Mouse (Mus musculus) right cerebral cortex, adult 18-20 months (tissue): ENCODE measurements at regions not wholly inside any gene's neighbourhood (a gene's known extent, or its start where the extent isn't known, plus 50 kb on each side); places are given as distances from the start of the nearest gene placed in this dataset.

Experiments
- DNase-seq: peaks from one replicate; pipeline ENCODE4 v3.0.0; 2022; ENCODE audit warnings: mixed read lengths

DNA sequence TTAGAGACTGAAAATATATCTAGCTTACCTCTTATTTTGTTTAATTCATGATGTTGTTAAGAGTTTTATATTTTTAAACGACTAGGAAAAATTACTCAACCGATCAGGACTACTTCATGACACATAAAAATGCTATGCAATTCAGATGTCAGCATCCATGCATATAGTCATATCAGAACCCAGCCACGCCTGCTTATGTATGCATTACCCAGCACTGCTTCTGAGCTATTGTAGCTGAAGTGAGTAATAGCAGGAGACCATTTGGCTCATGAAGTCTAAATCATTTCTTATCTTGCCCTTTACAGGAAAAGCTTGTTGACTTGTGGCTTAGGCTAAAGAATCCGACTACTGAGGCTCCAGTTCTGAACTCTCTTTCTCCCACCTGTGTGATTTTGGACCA is 395.1 kb upstream of the Klf4 start:
- no peak for DNase-seq

DNA sequence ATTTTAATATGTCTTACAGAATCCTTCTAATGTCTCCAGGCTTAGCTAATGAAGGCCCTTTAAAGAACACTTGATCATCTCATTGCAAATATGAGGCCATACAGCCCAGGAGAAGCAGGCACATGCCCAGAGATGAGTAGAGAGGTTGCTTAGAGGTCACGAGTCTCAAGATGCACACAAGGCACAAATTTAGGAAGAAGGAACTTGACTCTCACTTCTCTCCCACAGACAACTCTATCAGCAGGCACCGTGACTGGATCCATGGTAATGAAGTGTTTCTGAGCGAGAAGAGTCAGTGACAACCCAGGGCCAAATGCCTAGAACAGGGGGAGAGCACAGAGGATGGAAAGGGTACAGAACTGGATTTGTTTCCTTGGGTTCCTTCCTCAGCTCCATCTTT is 392.7 kb upstream of the Klf4 start:
- DNase-seq: no peak

GRCm38 (mm10) chr4:55921217-55921616 is 389.0 kb upstream of the Klf4 start:
- no peak for DNase-seq

DNA sequence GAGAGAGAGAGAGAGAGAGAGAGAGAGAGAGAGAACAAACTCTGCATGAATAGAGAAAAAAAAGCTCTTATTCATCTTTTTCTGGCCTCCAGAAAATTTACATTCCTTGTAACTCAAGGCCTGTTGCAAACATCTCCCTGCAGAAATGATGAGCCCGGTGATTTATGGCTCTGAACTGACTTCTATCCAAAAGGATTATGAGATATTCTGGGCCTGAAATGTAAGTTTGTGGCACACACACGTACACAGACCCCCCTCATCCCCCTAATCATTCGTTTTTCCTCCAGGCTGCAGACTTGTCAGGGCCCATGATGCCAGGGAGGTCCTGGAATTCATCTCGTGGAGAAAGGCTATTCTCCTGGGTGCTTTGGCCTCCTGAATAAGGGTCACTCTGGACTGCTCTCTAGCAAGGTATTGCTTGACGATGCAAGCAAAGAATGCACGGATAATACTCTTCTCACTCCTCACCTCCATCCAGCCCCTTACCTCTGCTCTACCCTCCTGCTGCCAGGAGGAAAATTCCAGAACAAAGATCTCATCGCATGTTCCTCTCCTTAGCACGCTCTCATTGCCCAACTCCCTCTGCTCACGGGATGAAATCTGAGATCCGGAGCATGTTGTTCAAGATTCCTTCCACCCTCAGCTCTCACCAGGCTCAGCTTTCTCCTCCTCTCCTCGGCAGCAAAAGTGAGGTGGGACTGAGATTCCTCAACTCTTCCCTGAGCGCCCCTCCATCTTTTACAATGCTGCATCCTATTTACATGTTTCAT is 362.0 kb upstream of the Klf4 start:
- DNase-seq: no peak

DNA sequence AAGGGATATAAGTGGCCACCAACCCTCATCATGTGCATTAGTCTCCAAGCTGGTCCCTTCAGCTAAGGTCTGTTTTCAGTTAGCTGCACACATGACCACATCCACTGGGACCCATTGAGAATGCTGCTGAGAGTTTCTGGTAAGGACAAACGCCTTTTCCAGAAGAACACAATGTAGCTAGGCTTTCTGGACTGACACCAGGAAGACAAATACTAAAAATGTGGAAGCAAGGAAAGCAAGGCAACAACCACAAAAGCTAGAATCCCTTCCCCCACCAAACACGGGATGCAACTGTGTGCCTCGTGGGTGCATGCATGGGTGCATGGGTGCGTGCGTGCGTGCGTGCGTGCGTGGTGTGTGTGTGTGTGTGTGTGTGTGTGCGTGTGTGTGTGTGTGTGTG is 359.4 kb upstream of the Klf4 start:
- DNase-seq: no peak

DNA sequence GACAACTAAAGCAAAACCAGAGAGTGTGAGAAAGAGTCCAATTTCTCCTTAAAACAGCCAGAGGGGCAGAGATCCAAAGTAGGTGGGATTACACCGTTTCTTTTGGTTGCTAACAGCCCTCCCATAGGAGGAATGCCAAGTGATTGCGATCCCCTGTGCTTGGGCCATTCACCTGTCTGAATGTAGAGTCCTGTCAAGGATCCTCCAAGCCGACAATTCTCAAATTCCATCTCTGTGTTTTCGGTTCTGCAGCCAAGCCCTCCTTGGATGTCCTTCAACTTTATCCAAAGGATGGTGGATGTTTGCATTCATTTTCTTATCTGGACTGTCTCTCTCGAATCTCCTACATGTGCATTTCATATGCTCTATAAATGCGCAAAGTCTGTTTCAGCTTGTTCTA is 355.3 kb upstream of the Klf4 start:
- no peak for DNase-seq

- DNase-seq: no peak
Measured at GRCm38 (mm10) chr4:55882541-55882940, 350.3 kb upstream of the Klf4 start.

DNA sequence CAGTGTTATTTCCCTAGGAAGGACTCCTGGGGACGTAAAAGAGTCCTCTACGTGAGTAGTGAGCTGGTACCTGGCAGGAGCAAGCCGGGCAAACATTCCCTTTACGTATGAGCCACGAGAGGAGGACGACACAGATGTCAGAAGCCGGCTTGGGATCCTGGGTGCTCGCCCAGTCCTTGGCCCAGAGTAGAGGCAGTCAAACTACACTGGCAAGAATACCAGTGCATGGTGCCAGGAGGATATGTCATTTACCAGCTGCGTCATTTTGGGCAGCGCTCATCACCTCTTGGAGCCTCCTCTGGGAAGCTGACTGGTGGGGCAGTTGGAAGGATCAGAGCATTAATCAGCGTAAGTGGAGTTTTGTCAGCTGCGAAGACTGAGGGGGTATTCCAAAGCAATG is 343.0 kb upstream of the Klf4 start:
- DNase-seq: peak; percentile 4

- DNase-seq: no peak
Measured at GRCm38 (mm10) chr4:55874875-55875274, 342.6 kb upstream of the Klf4 start.

DNA sequence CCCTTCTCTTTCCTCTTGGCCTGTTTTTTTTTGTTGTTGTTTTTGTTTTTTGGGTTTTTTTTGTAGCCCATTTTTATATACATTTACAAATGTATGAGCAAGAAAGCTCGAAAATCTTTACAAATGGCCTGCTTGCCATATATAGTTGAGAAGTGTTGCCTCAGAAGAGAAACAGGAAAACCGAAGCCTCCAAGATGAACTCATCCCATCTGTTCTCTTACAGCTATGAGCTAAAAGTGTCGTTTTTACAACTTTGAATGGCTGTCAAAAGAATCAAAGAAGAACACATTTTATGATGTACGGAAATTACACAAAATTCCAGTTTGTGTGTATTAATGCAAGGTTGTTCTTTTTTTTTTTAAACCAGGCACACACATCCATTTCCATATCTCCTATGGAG is 342.0 kb upstream of the Klf4 start:
- peak; percentile 2 for DNase-seq

DNA sequence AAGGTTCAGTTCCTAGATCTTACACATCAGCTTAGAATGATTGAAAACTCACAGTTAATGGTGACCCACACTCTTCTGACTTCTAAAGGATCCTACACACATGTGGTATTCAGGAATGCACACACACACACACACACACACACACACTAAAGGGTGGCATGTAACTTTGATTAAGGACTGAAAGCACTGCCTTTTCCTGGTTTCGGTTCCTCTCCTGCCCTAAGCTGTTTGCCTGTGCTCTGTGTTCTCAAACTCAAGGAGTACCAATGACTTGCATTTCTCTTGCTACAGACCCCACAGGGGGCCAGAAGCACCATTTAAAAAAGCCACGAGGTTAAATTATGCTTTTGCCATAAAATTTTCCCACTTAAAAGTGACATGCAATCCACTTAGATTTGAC is 327.8 kb upstream of the Klf4 start:
- DNase-seq: no peak

DNA sequence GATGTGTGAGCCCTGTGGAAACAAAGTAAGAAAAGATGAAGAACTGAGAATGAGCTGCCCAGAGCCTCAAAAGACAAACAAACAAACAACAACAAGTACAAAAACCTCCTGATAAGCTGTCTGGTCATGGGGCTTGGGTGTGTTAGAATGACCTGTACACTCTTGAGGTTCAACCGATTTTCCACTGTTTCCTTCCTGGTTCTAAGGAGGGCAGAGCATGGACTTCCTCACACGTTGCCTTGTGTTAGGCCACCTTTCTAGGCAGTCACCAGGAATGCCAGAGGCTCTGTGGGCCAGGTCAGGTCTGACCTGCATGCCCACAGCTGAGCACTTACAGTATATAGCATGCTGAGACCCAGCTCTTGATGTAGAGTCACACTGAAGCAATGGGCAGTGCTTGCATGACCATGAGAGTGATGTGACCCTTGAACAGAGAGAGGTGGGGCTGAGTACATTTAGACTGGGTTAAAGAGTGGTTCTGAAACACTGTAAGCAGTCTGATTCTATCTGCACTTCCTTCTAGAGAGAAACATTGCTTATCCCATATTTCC is 327.0 kb upstream of the Klf4 start:
- no peak for DNase-seq

DNA sequence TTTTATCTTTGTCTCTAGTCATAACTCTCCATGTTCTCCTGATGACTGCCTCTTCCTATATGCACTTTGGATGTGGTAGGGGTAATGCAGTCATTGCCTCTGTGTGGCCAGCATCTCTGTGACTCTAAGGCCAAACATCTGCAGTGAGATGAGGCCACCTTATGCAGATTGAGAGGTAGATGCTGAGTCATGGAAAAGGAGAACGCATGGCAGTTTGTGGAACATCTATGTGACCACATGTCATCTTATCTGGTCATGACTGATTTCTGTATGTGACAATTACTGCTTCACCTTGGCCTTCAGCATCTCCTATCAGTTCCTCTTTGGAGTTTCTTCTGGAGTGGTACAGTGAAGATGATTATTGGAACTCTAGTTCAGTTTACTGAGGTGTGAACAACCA is 319.2 kb upstream of the Klf4 start:
- no peak for DNase-seq

- DNase-seq: no peak
Measured at GRCm38 (mm10) chr4:55851027-55851426, 318.8 kb upstream of the Klf4 start.

DNA sequence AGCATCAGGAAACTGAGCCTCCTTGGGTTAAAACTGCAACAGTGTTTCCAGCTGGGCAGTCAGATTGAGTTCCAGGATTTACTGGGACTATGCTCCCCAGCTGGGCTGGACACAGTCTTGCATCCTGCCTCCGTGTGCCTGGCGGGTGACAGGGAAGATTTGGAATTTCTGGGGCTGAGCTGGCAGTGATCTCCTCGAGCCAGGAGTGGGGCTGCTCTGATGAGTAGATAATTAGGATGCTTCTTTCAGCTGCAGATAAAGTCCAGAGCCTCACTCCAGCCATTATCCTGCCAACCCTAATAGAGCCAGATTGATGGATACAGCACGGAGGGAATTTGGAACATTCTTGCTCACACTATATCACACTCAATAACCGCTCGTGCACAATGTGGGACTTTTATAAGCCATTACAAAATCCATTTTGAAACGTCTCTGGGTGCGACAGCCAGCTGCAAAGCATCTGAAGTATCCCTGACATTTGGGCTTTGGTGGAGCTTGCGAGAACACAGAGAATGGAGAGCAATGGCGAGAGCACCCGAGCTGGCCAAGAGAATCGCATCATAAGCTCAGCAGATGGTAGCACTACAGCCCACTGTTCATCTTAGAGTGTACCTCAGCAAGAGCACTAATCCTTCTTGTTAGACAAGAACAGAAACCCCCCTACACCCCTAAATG is 311.6 kb upstream of the Klf4 start:
- DNase-seq: no peak

- DNase-seq: no peak
Measured at GRCm38 (mm10) chr4:55838568-55838967, 306.3 kb upstream of the Klf4 start.

DNA sequence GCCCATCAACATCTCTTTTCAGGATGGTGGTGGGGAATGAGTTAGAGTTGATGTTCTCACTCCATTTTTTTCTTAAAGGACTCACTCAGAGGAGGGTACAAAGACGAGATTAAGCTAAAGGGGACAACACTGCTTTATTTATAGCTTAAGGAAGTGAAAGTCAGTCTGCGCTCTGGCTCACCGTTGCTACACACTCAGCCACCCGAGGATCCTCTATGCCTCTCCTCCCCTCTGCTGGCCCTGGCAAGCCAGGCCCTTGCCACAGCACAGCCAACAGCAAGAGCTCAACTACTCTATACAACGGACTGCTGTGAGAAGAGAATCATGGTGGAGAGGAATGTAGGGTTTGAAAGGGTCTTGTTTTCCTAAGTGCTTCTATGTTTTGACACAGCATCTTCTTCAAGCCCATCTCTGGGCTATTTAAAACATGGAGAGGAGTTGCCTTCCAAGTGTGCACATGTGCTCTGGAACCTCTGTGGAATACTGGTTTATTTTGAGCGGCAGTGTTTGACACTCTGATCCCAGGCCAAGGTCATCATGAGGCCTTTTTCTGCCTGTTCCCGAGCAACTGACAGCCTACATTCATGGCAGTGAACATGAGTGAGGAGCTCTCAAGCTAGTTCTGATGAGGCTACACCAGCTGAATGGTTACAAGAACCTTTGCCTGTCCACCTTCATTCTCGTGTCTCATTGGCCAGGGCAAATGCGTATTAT is 291.9 kb upstream of the Klf4 start:
- DNase-seq: no peak

DNA sequence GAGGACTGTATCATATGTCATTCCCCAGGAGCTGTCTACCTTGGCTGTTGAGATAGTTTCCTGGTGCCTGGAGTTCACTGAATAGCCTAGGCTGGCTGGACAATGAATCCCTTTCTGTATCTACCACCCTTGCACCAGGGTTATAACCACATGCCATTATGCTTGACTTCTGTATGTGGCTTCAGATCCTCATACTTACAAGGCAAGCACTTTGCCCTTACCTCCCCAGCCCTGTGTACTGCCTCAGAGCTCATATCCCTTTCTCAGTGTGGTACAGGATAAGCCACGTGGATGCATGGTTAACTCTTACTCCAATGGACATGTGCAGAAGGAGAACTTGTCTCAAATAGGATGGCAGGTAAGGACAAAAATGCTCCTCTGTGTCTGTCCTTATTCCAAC is 291.3 kb upstream of the Klf4 start:
- no peak for DNase-seq

DNA sequence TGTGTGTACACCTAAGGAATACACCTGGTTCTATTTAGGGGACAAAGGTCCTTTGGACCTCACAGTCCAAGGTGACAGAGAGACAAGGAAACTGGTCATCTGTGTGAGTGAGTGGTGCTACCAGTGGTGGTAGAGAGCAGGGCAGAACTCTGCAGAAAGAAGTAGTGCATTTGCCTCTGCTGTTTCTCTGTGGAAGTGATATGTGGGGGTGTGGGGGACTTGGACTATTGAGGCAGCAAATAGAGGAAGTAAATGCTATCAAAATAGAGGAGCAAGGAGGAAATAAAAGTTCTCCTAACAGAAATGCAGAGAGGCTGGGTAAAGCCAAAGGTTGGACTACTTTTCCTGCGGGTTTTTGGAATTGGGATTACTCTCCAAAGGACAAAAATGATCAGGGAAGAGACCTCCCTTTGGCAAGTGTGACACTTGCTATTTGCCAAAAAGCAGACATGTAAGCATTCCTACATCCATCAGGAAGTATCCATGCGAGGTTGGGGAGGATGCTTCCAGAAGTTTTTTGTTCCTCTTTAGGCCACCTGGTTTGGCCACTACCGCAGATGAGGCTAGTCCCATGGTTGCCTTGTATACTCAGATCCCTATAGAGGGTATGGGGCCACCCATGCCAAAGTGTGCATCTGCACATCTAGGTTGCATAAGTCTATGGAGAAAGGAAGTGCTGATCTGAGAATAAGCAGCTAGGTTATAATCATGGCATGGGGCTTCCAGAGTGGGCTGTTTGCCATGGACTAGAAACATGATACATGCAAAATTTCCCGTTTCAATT is 285.0 kb upstream of the Klf4 start:
- no peak for DNase-seq

- no peak for DNase-seq
Measured at GRCm38 (mm10) chr4:55815832-55816231, 283.6 kb upstream of the Klf4 start.

DNA sequence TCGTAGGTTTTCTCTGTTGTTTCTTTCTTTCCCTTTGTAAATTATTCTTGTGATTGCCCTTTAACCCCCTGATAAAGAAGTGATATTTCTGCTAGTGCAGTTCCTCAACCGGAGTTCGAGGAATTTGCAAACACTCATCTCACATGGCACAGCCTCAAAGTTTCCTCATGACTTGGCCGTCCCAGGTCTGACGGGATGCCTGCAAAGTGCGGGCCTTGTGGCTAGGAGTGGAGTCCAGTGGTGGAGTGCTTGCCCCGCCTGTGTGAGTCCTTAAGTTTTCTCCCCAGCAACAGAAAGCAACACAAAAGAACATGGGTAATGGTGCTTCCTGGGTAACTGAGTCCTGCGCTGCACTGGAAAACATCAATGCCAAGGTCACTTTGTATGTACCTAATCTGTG is 280.6 kb upstream of the Klf4 start:
- DNase-seq: no peak

DNA sequence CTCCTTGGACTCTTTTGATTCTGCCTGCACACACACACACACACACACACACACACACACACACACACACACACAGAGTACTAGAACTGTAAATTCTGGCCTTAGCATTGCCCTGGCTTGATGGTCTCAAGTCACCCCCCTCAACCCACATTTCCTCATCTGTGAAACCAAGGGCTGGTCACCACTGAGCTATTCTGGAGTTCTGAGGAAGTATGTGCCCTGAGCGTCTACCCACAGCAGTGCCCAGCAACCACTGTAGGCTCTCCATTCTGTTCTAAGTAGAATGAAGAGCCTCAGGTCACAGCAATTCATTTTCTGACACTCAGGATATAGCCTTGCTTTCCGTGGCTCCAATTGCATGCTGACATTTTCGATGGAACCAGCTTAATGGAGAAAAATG is 279.4 kb upstream of the Klf4 start:
- DNase-seq: no peak

GRCm38 (mm10) chr4:55808501-55808900 is 276.2 kb upstream of the Klf4 start:
- DNase-seq: no peak
